Mouse (Mus musculus) heart, postnatal 14 days (tissue): Measurements from ENCODE around the gene Megf11. TPM values are rescaled to one million over a fixed set of nuclear protein-coding genes. Genes with fewer than 3 reads are reported as not detected.

Source experiments
- DNase-seq, 2 experiments: peaks; one replicate each; pipeline ENCODE4 v3.0.0; 2021 to 2022
- intact Hi-C: fragments of 180-260 bp; cut with DNase I; formaldehyde crosslinking; loops from one replicate; pipeline ENCODE4 v1.15.1; 2025
- total RNA-seq, 2 experiments: library from RNA; stranded (reverse); gene quantifications; 2 replicates each; pipeline ENCODE4 v1.2.3; 2021

The Megf11 gene
- total RNA-seq, 2 experiments from 2014 or later, result 3.6 to 4.2 TPM

DNA sequence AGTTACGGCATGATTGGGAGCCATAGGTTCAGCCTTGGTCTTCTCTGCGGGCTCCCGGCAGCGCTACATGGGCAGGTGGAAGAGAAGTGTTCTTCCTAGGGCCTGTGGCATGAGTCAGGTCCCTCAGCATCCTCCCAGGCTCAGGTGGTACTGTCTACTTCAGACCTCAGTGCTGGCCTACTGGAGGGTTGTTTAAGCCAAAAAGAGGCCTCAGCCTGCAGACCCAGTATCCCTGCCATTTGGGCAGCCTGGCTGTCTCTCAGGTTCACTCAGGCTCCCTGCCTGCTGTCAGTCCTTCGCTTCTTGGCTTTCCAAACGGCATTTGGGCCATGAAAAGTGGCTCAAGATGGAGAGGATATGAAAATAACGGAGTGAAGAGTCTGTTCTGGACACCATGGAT, 202.6 kb downstream of the Megf11 start:
- intact Hi-C loops, result no loop called here
- no peak for DNase-seq

DNA sequence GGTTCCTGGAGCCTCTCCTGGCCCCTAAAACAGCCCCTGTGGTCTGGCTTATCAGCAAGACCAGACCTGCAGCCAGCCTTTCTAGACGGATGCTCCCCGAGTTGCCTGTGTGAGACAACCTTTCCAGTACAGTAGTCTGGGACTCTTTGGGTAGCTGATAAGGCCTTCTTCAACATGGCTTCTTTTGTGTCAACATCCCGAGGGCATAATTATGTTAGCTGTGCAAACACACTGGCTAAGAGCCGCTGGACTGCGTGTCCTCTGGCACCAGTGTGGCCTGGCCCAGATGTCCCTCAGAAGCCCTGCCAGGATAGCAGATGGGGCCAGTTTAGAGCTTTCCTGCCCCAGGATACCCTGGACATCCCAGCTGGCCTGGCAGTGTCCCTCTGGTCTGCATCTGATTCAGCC, 205.2 kb downstream of the Megf11 start:
- intact Hi-C loops, result no loop called here
- DNase-seq, result peak; percentile 35 to 48

DNA sequence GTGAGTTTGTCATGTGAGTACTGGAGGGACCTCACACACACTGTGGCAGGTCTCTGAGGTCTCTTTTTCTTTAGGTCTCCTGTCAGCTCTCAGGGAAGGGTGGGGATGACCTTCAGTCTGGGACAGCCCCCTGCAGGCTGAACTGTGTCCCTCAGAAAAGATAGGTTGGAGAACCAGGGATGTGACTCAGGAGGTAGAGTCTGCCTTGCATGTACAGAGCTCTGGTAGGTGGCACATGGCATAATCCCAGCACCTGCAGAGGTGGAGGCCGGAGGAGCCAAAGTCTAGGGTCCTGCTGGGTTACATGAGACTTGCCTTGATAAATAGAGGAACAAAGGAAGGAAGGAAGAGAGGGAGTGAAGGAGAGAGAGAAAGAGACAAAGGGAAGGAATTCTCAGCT, 206.0 kb downstream of the Megf11 start:
- no peak for DNase-seq
- intact Hi-C loops, result no loop called here

DNA sequence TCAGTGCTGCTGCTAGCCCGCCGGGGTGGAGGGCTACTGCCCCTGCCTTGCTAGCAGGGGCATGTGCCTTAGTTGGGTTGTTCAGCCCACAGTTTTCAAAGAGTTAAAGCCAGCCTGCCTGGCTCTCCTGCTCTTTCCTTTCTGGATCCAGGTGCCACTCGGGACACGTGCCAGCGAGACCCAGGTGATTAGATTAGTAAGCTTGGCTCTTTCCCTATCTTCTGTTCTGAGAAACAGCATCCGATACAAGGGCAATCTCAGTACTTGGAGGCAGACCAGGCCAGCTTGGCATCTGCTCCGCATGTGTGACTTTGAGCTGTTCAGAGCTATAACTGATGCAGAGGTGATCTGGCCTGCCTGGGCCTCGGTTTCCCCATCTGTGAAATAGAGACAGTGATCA, 209.0 kb downstream of the Megf11 start:
- peak in 1 of 2 experiments; percentile 16 for DNase-seq
- intact Hi-C loops, result no loop called here

DNA sequence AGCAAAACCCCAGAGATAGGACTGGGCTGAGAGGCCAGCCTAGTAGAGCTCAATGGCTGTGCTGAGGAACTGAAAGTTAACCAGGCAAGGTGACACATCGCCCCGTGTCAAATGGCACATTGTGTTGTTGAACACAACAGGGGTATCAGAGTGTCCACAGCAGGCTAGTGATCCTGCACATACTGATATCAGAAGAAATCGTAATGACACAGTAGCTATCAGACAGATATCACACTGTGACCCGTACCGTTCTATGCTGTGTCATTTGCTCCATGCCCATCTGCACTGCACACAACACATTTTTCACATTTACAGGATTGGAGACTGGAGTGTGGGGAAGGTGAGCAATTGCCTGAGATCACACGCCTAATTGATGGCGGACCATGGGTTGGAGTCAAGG, 213.0 kb downstream of the Megf11 start:
- intact Hi-C loops, result no loop called here
- no peak for DNase-seq

DNA sequence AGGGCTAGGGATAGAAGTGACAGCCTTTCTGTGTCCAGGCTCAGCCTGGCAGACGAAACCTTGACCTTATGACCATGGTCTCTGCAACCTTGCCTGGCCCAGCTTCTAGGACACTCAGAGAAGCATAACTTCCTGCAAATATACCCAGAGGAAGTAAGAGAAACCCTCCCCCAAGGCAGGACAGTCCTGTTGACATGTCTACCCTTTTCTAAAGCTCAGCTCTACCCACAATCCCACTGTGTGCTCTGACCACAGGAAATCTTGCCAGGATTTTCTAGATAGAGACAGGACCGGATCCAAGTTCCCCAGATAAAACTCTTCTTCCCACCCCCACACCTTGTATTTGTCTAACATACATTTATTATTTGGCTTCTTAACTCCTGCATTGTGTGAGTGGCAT, 215.3 kb downstream of the Megf11 start:
- intact Hi-C loops, result no loop called here
- DNase-seq, result no peak

DNA sequence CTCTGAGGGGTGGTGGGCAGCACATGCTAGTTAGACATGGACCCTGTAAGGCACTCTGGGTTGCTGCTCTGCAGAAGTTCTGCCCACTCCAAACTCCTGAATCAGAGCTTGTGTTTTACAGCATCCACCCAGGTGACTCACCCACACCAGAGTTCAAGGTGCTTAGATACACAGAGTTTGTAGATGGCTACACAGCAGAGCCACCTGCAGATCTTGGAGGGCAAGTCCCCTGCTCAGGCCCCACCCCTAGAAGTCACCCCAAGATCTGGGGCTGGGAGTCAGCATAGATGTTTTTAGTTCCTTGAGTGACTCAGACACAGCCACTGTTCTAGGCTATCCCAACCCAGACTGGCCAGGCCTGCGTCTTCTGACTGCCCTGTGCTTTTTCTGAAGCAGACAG, 217.5 kb downstream of the Megf11 start:
- intact Hi-C loops, result no loop called here

DNA sequence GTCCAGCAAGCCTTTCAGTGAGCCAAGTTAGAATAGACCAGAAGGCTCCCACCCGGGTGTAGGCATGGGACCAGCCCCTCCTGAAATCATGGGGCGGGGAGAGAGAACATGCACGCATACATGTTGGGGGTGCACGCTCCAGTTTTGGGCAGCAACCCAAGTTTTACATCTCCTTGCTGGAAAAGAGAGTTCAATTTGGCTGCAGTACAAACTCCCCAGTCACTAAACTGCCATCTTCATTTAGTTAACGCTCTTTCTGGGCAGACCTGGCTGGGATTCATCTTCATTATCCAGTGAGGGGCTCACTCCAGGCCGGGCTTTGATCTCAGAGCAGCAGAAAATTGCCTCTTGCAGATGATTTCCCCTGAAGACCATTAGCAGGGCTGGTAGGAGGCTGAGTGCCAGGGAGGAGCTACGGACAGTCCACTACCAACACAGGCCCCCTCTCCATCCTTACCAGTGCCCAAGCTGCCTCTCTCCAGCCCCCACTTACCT, 218.8 kb downstream of the Megf11 start:
- intact Hi-C loops, result no loop called here

More for the DNA sequence above, 217.5 kb downstream of the Megf11 start:
- no peak for DNase-seq

DNA sequence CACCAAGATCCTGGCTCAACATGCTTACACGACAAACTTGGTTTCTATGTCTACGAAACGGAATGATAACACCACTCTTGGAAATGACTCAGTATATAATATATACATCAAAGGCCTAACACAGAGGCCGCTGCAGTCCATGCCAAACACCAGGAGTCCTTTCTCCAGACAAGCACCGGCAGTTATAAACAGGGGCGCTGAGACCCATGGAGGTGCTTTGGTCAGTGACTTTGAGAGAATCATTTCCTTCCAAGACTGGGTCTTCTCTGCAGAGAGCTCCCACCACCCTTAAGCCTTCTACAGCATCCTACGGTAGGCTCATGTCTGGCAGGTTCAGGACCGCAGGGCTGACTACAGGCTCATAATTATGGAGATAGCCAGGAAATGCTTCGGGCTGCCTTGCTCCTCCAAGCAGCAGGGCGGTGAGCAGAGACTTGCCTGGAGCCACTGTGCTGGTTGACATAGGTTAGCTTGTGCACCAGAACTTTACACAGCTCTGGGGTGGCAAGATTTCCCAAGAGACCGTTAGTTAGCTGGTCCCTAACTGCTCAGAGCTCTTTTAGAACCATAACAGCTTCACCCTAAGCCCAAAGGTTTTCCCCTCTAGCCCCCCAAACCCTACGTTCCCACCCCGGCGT, 219.8 kb downstream of the Megf11 start:
- intact Hi-C loops, result loop anchor here (5.0 kb wide), 1 partner anchor 63 kb away; no protein-coding TSS in a partner anchor
- no peak for DNase-seq

More for the DNA sequence above, 218.8 kb downstream of the Megf11 start:
- DNase-seq, result no peak

DNA sequence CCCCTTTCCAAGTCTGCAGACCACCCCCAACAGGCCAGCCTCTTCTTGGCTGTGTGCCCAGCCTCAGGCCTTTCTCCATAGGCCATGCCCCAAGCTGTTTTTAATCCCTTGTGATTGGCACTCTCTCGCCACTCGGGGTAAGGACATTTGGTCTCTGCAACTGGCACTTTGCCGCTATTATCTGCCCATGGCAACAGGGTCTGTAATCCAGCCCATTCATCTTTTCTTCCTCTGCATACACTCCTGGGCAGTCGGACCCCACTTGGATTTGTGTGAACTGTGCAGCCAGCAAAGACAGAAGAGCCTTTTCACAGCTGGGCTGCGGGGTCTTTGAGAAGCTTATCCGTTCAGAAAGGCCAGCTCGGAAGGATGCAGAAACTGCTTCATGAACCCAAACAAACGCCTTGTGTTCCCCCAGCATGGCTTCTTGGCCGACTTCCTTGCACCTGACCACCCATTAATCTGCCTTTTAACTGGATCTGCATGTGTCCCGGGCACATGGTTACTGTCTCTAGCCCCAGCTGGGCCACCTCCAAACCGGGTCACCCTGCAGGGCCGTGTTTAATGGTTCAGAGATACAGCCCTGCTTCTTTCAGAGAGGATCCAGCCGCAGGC, 220.4 kb downstream of the Megf11 start:
- DNase-seq, result peak in 1 of 2 experiments; percentile 17
- intact Hi-C loops, result loop anchor here (5.0 kb wide), 1 partner anchor 64 kb away; no protein-coding TSS in a partner anchor

DNA sequence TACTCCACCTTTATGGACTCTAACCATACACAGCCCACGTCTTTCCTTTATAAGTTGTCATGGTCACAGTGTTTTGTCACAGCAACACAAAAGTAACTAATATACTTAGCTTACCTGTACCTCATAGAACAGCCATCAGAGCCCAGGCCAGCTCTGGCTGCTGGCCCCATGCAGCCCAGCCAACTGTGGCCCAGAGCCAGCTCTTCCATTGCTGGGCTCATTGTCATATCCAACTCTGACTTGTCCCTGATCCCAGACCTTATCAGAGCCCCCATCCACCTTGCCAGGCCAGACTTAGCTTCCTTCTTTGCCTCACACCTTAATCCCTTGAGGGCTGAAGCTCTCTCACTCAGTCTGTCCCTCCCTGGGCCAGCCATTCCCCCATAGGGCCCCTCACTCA, 221.6 kb downstream of the Megf11 start:
- intact Hi-C loops, result loop anchor here (5.0 kb wide), 1 partner anchor 65 kb away; no protein-coding TSS in a partner anchor
- peak; percentile 14 to 15 for DNase-seq

DNA sequence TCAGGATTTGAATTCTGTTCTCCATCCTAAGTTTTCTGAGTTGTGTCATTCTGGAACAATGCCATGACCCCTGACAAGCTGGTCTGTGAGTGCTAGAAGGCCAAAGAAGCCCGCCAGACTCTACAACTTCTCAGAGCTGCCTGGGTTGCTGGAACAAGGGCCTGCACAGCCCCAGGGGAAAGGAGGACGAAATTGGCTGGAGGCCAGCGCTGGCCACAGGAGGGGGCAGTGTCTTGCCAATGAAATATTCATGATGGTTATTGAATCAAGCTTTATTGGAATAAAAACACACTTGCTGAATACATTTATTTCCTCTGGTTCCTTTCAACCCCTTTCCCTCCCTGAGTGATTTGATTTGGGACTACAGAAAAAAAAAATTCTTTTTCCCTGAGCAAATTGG, 224.1 kb downstream of the Megf11 start:
- intact Hi-C loops, result loop anchor here (5.0 kb wide), 1 partner anchor 67 kb away; no protein-coding TSS in a partner anchor
- DNase-seq, result peak in 1 of 2 experiments; percentile 26

DNA sequence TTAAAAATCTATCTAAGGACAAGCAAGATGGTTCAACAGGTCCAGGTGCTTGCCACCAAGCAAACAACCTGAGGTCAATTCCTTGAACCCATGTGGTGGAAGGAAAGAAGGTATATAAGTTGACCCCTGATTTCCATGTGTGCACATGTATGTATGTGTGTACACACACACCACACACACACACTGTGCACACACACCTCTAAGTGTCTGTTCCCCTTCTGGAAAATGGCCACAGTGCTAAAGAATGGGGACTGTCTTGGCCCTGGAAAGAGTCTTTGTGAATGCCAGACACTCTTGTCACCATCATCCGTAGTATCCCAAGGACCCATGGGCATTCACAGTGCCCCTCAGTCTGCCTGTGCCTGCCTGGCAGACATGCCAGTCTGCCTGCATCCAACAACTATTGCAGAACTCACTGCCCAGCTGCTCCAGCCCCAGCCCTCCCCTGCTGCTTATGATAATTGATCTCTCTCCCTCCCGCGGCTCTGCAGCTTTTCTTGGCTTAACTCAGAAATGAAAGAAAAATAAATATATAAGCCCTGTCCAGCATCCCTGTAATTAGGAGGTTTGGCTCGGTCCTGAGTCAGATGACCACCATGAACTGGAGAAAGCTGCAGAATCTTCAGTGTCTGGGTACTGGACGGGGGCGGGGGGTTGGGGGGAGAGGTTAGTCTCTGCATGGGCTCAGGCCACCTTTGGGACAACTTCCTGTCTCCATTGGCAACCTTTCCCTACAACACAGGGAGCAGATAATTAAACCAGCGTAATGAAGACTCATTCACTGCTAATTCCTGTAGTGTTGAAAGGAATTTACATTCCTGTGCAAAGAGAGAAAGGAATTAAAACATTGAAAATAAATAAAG, 226.9 kb downstream of the Megf11 start:
- intact Hi-C loops, result no loop called here
- no peak for DNase-seq

DNA sequence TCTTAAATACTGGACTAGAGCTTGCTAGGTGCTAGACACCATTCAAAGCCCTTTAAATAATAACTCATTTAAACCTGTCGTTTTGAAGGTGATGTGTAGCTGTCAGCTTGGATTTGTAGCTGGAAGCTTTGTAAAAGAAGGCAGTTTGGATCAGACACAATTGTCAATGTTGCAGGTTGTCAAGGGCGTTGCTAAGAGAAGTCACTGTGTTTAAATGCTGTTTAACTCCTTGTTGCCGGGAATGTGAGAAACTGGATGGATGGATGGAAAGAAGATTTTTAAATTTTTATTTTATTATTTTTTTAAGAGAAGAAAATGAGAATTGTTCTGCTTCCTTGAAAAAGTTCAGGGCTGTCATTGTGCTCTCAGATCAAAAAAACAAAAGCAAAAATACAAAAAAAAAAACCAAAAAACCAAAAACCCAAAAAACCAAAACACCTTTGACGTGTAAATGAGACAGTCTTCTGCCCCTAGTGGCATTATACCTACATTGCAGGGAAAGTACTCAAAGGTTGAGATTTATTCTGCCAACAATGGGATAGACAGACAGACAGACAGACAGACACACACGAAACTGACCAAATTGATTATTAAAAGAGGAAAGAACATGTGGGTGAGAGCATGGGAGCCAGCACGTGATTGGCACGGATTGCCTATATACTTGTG, 227.7 kb downstream of the Megf11 start:
- intact Hi-C loops, result no loop called here
- DNase-seq, result no peak

DNA sequence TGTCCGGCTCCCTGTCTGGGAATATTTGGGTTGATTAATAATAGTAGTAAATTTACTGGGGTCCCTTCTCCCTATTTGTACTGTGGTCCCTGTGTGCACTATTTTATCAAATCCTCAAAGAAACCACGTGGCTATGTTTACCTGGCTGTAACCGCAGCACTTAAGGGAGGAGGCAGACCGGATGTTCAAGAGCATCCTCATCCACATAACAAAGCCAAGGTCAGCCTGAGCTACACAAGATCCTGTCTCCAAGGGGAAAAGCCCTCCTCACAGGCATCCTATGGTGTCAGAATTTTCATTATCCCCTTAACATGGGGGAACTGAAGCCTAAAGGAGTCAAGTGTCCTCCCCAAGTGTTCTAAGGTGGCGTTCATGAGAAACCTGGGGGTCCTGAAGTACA, 232.0 kb downstream of the Megf11 start:
- intact Hi-C loops, result no loop called here
- DNase-seq, result no peak

DNA sequence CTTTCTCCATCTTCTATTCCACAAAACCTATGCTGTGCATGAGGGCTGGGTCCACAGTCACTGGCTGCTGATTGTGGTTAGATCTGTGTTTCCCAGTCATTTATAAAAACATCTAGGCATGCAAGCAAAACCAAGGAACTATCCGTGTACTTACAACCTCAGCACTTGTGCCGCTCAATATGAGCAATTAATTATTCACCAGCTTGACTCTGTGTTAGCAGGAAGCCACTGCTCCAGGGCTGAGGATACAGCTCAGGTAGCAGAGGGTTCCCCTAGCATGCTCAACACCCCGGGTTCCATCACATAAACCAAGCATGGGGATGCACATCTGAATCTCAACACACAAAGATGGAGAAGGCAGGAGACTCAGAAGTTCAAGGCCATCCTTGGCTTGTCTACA, 233.0 kb downstream of the Megf11 start:
- intact Hi-C loops, result no loop called here
- DNase-seq, result no peak

DNA sequence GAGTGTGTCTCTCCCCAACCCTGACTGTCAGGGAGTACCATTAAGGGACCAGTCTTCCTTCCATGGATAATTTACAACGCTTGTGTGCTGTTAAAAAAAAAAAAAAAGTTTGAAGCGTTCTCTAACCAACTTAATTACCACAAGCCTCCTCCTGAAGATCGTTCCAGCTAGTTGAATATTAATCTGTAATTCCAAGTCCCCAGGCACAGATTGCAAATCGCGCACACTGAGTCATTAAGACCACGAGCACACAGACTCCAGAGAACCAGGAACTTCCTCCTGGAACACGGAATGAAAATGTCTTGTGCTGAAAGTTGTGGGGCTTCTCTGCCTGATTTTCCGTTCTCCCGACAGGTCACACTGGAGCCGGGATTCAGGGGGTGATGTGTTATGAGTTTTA, 234.0 kb downstream of the Megf11 start:
- intact Hi-C loops, result no loop called here
- DNase-seq, result no peak

DNA sequence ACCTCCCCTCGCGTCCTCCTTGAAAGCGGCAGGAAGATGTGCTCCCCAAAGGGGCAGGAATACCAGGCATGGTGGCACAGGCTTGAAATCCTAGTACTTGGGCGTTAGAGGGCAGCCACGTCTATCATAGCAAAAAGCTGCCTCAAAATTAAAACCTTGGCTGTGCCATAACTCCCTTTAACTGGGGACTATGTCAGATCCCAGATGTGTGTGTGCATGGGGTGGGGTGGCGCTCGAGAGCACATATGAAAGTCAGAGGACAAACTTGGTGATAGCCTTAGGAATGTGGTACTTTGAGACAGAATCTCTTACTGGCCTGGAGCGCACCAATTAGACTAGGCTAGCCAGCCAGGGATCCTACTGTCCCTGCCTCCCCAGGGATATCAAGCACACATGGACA, 235.2 kb downstream of the Megf11 start:
- no peak for DNase-seq
- intact Hi-C loops, result loop anchor here (5.0 kb wide), 1 partner anchor 387 kb away; no protein-coding TSS in a partner anchor

DNA sequence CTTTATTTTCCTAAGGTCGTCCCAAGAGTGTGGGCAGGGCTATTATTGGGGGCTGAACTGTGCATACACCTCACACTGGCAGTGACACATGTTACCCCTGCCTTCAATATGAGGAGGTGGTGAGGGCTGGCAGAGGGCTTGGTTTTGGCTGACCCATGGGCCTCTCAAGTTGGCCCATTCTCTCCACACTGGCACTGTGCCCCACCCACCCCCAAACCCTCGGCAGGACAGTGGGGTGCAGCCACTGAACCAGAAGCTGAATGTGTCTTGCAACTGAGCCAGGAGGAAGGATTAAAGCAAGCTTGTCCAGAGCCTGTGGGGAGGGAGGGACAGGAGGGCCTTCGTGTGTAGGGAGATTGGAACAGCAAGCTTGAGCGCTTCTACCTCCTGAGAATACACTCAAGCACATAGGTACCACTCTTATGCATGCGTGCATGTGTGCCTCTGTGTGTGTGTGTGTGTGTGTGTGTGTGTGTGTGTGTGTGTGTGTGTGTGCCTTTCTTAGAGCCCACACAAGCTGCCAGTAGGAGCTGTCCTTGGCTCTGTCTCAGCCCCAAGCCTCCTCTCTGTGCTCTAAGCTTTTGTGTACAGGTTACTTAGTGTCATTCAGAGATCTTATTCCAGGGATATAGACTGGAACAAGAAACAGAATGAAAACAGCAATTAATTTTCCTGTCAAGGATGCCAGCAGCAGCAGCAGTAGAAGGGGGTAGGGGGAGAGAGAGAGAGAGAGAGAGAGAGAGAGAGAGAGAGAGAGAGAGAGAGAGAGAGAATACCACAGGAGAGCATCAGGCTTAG, 236.3 kb downstream of the Megf11 start:
- intact Hi-C loops, result loop anchor here (5.0 kb wide), 1 partner anchor 386 kb away; no protein-coding TSS in a partner anchor
- no peak for DNase-seq
